Mouse (Mus musculus) intestine, embryonic 14.5 days (tissue): ENCODE measurements at regions not wholly inside any gene's neighbourhood (a gene's known extent, or its start where the extent isn't known, plus 50 kb on each side); places are given as distances from the start of the nearest gene placed in this dataset.

Experiments used
- ATAC-seq: fragments of 200-750 bp; cut with Nextera tagmentation; replicated peaks from 2 replicates; pipeline ENCODE4 v1.8.0; 2017; ENCODE audit warnings: low read depth, moderate number of reproducible peaks, moderate TSS enrichment, moderate library complexity; ENCODE audit not compliant: low FRiP score, low TSS enrichment
- DNase-seq: peaks from one replicate; pipeline ENCODE4 v3.0.0-alpha.2; 2018; ENCODE audit warnings: low spot score
- H3K27ac ChIP-seq: fragments of 300-500 bp; sonication (generic); 2 replicates; pipeline ENCODE4 v1.5.1; 2014; ENCODE audit warnings: low read depth, mild to moderate bottlenecking, control low read depth
- H3K27me3 ChIP-seq: fragments of 300-500 bp; sonication (generic); replicated peaks from 2 replicates; pipeline ENCODE4 v1.6.1; 2014; ENCODE audit warnings: low read length, control low read depth; ENCODE audit not compliant: control insufficient read depth, insufficient read depth
- H3K36me3 ChIP-seq: fragments of 300-500 bp; sonication (generic); 2 replicates; pipeline ENCODE4 v1.6.1; 2014; ENCODE audit warnings: low read length, control low read depth; ENCODE audit not compliant: control insufficient read depth, insufficient read depth
- H3K4me1 ChIP-seq: fragments of 300-500 bp; sonication (generic); replicated peaks from 2 replicates; pipeline ENCODE4 v1.6.1; 2014; ENCODE audit warnings: low read length, control low read depth, mixed read lengths; ENCODE audit not compliant: control insufficient read depth, insufficient read depth
- H3K4me2 ChIP-seq: fragments of 300-500 bp; sonication (generic); 2 replicates; pipeline ENCODE4 v1.6.1; 2014; ENCODE audit warnings: low read length
- H3K4me3 ChIP-seq: fragments of 300-500 bp; sonication (generic); 2 replicates; pipeline ENCODE4 v1.5.1; 2014; ENCODE audit warnings: low read depth, low read length, control low read depth, mixed read lengths
- H3K9ac ChIP-seq: fragments of 300-500 bp; sonication (generic); 2 replicates; pipeline ENCODE4 v1.6.1; 2014; ENCODE audit warnings: mild to moderate bottlenecking, low read length
- H3K9me3 ChIP-seq: fragments of 300-500 bp; sonication (generic); 2 replicates; pipeline ENCODE4 v1.6.1; 2016; ENCODE audit warnings: low read length, control low read depth; ENCODE audit not compliant: control insufficient read depth
- WGBS: fragments of 180-500 bp; shearing (Covaris S2); extraction: QIAGEN DNeasy Blood & Tissue Kit; methylation state at CpG from one replicate; pipeline ENCODE4 v1.1.7; 2014; 5-methylcytosine and 5-hydroxymethylcytosine counted together

- H3K4me3 ChIP-seq = no peak overlapping the region
- no peak overlapping the region for H3K4me2 ChIP-seq
- no peaks in the 10 kb centered on the region for H3K9me3 ChIP-seq
- no peak overlapping the region for H3K9ac ChIP-seq
- no peak overlapping the region for H3K27ac ChIP-seq
- no peaks in the 10 kb centered on the region for H3K36me3 ChIP-seq
- no peaks in the 10 kb centered on the region for H3K4me1 ChIP-seq
- H3K27me3 ChIP-seq = no peaks in the 10 kb centered on the region
- DNase-seq = no peak
- 55% methylated on average over 7 of the region's 7 CpGs for WGBS
- no peak for ATAC-seq
These were observed 171.8 kb upstream of the Gm765 start for GRCm38 (mm10) chr6:98514376-98514775.

GRCm38 (mm10) chr6:98513217-98513616, 170.7 kb upstream of the Gm765 start:
- ATAC-seq = no peak

GRCm38 (mm10) chr6:98502726-98503125, 160.2 kb upstream of the Gm765 start:
- Histone ChIP-seq H3K9ac (no peak overlapping the region), H3K4me3 (no peak overlapping the region), H3K4me1 (no peaks in the 10 kb centered on the region), H3K9me3 (no peaks in the 10 kb centered on the region), H3K27ac (no peak overlapping the region), H3K36me3 (no peaks in the 10 kb centered on the region), H3K4me2 (no peak overlapping the region), H3K27me3 (no peaks in the 10 kb centered on the region)
- ATAC-seq (no peak), DNase-seq (no peak)
- 78% methylated on average over 2 of the region's 2 CpGs for WGBS

More at GRCm38 (mm10) chr6:98513217-98513616, 170.7 kb upstream of the Gm765 start:
- Histone ChIP-seq H3K27ac (no peak overlapping the region), H3K9me3 (no peaks in the 10 kb centered on the region), H3K4me2 (no peak overlapping the region), H3K27me3 (no peaks in the 10 kb centered on the region), H3K9ac (no peak overlapping the region), H3K4me3 (no peak overlapping the region), H3K4me1 (no peaks in the 10 kb centered on the region), H3K36me3 (no peaks in the 10 kb centered on the region)
- DNase-seq = no peak
- 40% methylated on average over 3 of the region's 3 CpGs for WGBS

DNA sequence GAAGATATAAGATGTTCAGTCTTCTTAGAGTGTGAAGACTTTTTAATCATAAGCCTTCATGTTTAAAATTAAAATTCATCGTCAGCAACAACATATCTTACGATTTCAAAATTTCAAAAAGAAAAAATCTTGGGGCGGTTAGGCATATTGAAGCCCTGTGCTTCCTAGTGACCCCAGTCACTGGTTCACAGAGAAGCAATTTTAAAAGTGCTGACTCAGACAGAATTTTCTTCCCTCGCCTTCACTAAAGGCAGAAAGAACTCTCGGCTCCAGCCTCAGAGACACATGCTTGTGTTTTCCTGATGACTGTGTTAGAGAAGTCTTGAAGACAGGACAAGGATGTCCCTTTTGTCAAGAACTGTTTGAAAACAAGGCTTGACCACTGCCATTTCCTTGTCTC, 157.2 kb upstream of the Gm765 start:
- Histone ChIP-seq H3K4me3 (no peak overlapping the region), H3K27ac (no peak overlapping the region), H3K9me3 (no peaks in the 10 kb centered on the region), H3K4me2 (no peak overlapping the region), H3K9ac (no peak overlapping the region), H3K36me3 (no peaks in the 10 kb centered on the region), H3K4me1 (no peaks in the 10 kb centered on the region), H3K27me3 (no peaks in the 10 kb centered on the region)
- no peak for ATAC-seq
- no peak for DNase-seq
- 73% methylated on average over 5 of the region's 5 CpGs for WGBS

DNA sequence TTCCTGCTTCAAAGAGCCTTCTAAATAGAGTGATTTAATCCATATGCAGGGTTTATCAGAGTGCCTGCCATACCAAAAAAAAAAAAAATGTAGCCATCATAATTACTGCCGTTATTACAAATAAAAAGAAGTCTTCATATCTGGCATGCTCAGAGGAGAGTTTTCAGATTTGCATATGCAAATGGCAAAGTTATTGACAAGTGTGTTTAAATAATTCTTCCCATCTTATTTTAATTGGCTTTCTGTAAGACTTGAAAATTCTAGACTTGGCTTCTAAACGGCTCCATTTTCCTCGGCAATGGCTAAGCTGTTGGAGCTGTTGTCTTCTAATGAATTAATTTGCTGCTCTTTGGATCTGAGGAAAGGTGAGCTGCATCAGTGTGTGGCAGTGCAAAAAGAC, 144.1 kb upstream of the Gm765 start:
- no peak overlapping the region for H3K4me2 ChIP-seq
- H3K9ac ChIP-seq = no peak overlapping the region
- H3K27ac ChIP-seq = no peak overlapping the region
- no peaks in the 10 kb centered on the region for H3K27me3 ChIP-seq
- 89% methylated on average over 3 of the region's 3 CpGs for WGBS
- H3K36me3 ChIP-seq = no peaks in the 10 kb centered on the region
- no peaks in the 10 kb centered on the region for H3K4me1 ChIP-seq
- no peak for ATAC-seq
- H3K4me3 ChIP-seq = no peak overlapping the region
- H3K9me3 ChIP-seq = no peaks in the 10 kb centered on the region
- DNase-seq = no peak

- DNase-seq = no peak
- H3K4me1 ChIP-seq = no peaks in the 10 kb centered on the region
- H3K4me2 ChIP-seq = no peak overlapping the region
- H3K27me3 ChIP-seq = no peaks in the 10 kb centered on the region
- no peak for ATAC-seq
- H3K9me3 ChIP-seq = no peaks in the 10 kb centered on the region
- WGBS = 44% methylated on average over 3 of the region's 3 CpGs
- no peak overlapping the region for H3K27ac ChIP-seq
- no peak overlapping the region for H3K9ac ChIP-seq
- no peaks in the 10 kb centered on the region for H3K36me3 ChIP-seq
- no peak overlapping the region for H3K4me3 ChIP-seq
These were observed 141.0 kb upstream of the Gm765 start for GRCm38 (mm10) chr6:98483319-98484123.

GRCm38 (mm10) chr6:98482319-98482718, 139.8 kb upstream of the Gm765 start:
- ATAC-seq (no peak), DNase-seq (no peak)
- Histone ChIP-seq H3K4me3 (no peak overlapping the region), H3K9me3 (no peaks in the 10 kb centered on the region), H3K27ac (no peak overlapping the region), H3K36me3 (no peaks in the 10 kb centered on the region), H3K4me2 (no peak overlapping the region), H3K27me3 (no peaks in the 10 kb centered on the region), H3K4me1 (no peaks in the 10 kb centered on the region), H3K9ac (no peak overlapping the region)
- WGBS = 78% methylated on average over 2 of the region's 2 CpGs

DNA sequence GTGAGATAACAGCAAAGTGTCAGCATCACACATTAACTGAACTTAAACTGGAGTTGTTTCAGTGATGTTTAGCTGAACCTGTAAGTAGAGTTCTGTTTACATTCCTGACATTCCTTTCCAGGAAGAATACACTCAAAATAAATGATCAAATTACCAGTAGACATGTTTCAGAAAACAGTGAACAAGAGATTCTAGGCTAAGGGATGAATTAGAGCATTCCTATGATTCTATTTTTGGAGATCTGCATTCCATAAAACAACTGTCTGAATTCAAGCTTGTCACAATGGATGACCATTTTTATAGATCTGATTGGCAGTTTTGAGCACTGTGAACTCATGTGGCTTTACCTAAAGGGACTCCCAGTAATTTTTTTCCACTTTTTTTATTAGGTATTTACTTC, 125.0 kb upstream of the Gm765 start:
- no peak for DNase-seq

GRCm38 (mm10) chr6:98452277-98452676, 109.7 kb upstream of the Gm765 start:
- Histone ChIP-seq H3K27ac (no peak overlapping the region), H3K4me2 (no peak overlapping the region), H3K4me3 (no peak overlapping the region), H3K9ac (no peak overlapping the region), H3K36me3 (no peaks in the 10 kb centered on the region), H3K27me3 (no peaks in the 10 kb centered on the region), H3K4me1 (no peaks in the 10 kb centered on the region), H3K9me3 (no peaks in the 10 kb centered on the region)
- no peak for ATAC-seq
- 38% methylated on average over 7 of the region's 7 CpGs for WGBS
- DNase-seq = no peak

More for the DNA sequence above, 125.0 kb upstream of the Gm765 start:
- H3K4me1 ChIP-seq = no peaks in the 10 kb centered on the region
- no peak overlapping the region for H3K27ac ChIP-seq
- H3K9ac ChIP-seq = no peak overlapping the region
- no peak for ATAC-seq
- no peaks in the 10 kb centered on the region for H3K27me3 ChIP-seq
- no peak overlapping the region for H3K4me2 ChIP-seq
- no peak overlapping the region for H3K4me3 ChIP-seq
- H3K9me3 ChIP-seq = no peaks in the 10 kb centered on the region
- no peaks in the 10 kb centered on the region for H3K36me3 ChIP-seq
